Mouse (Mus musculus): Measurements from ENCODE around the gene Plscr4.

GRCm38 (mm10) chr9:92412045-92412444 is 45.1 kb upstream of the Plscr4 start:
- TF ChIP-seq EP300 (IDR thresholded peaks at IDR 0.05; ENCODE audit: low read depth): no peak
- no peak for TF ChIP-seq CTCF (IDR thresholded peaks at IDR 0.05; ENCODE audit: low read depth)
